14 mouse cellular contexts compared by ENCODE assay signal in the genomic region with DNA sequence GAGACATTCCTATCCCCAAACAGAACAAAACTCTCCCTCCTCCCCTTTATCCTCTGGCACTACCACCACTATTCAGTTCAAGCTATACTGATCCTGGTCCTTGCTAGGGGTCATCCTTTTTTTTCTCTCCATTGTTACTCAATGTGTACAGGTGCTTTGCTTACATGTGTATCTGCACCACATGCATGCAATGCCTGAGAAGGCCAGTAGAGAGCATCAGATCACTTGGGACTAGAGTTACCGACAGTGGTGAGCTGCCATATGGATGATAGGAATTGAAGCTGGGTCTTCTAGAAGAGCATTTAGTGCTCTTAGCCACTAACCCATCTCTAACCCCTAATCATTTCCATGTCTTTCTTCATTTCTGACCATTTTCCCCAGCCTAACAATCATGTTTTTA. TPM values are rescaled to one million over a fixed set of nuclear protein-coding genes. Genes with fewer than 3 reads are reported as not detected.
DNase-seq lines count a peak whose midpoint lies in the region; ATAC-seq and TF ChIP-seq lines count a peak whose summit lies in the region.
"Had no signal": no experiment of that assay in that cellular context is flagged by ENCODE, and none has a peak within 500 bp of the region (broad histone marks: within the 10 kb centered on the region; RNA-seq: fewer than 3 reads in every experiment).

No protein-coding gene starts in this region.

- H3K27me3 ChIP-seq in hindbrain, postnatal 0 days (ENCODE audit: insufficient read depth, low read length), result no peaks in the 10 kb centered on the region
- H3K27me3 ChIP-seq in hindbrain, embryonic 13.5 days, result 0 out of 2 replicates have a peak, but pooled peaks cover 2% of the 10 kb centered on the region
- no peaks in the 10 kb centered on the region for H3K27me3 ChIP-seq in lung, postnatal 0 days (replicated peaks; ENCODE audit: insufficient read depth, low read length)
- H3K27me3 ChIP-seq in splenic B cell, adult 2 months (ENCODE audit: control insufficient read depth, insufficient read depth, low read length, poor library complexity, severe bottlenecking), result no peaks in the 10 kb centered on the region
- H3K27me3 ChIP-seq: lung, embryonic 15.5 days had no signal

- no peaks in the 10 kb centered on the region for H3K36me3 ChIP-seq in hindbrain, postnatal 0 days (ENCODE audit: insufficient read depth, low read length)
- H3K36me3 ChIP-seq in hindbrain, embryonic 13.5 days, result no peaks in the 10 kb centered on the region
- no peaks in the 10 kb centered on the region for H3K36me3 ChIP-seq in lung, postnatal 0 days (ENCODE audit: insufficient read depth, low read length)
- H3K36me3 ChIP-seq in splenic B cell, adult 2 months (ENCODE audit: control insufficient read depth, insufficient read depth, low read length, poor library complexity, severe bottlenecking), result 0 out of 2 replicates have a peak, but pooled peaks cover 2% of the 10 kb centered on the region

- H3K4me1 ChIP-seq in hindbrain, postnatal 0 days (ENCODE audit: insufficient read depth, low read length), result no peaks in the 10 kb centered on the region
- H3K4me1 ChIP-seq in hindbrain, embryonic 13.5 days (replicated peaks), result no peaks in the 10 kb centered on the region
- H3K4me1 ChIP-seq in lung, postnatal 0 days (ENCODE audit: insufficient read depth, low read depth, low read length), result no peaks in the 10 kb centered on the region
- H3K4me1 ChIP-seq: lung, embryonic 15.5 days had no signal

- DNase-seq in hindbrain, postnatal 0 days (ENCODE audit: low spot score), result no peak
- no peak for DNase-seq in lung, postnatal 0 days (ENCODE audit: low spot score)
- DNase-seq in lung, adult 18-20 months, result no peak
- DNase-seq in ES-CJ7 (ENCODE audit: low read depth, low spot score), result peak; percentile 46
- DNase-seq in splenic B cell, adult 2 months (ENCODE audit: low read depth, low spot score), result peak; percentile 15
- no peak for DNase-seq in right cerebral cortex, postnatal 25 days
- DNase-seq in adrenal gland, postnatal 14 days, result no peak
- DNase-seq: adrenal gland, postnatal 25 days; heart, adult 11 months; right cerebral cortex, postnatal 4 days had no signal

- peak; percentile 27 for TF ChIP-seq CTCF in hindbrain, postnatal 0 days (IDR thresholded peaks at IDR 0.05; ENCODE audit: low read depth)
- TF ChIP-seq CTCF in lung, postnatal 0 days (IDR thresholded peaks at IDR 0.05), result peak; percentile 36; the same call in 1 of the 2 replicates

- H3K4me3 ChIP-seq in hindbrain, postnatal 0 days (ENCODE audit: low read length), result no peak overlapping the region
- H3K4me3 ChIP-seq in hindbrain, embryonic 13.5 days, result no peak overlapping the region
- no peak overlapping the region for H3K4me3 ChIP-seq in lung, postnatal 0 days (ENCODE audit: low read depth, low read length)
- H3K4me3 ChIP-seq: lung, embryonic 15.5 days; myocyte had no signal

- WGBS in hindbrain, postnatal 0 days, result 79% methylated on average over 1 of the region's 1 CpGs
- WGBS in hindbrain, embryonic 13.5 days, result 70% methylated on average over 1 of the region's 1 CpGs
- WGBS in lung, postnatal 0 days, result 88% methylated on average over 1 of the region's 1 CpGs

- no peak overlapping the region for H3K9ac ChIP-seq in hindbrain, postnatal 0 days (replicated peaks; ENCODE audit: low read length)
- H3K9ac ChIP-seq in hindbrain, embryonic 13.5 days, result no peak overlapping the region
- H3K9ac ChIP-seq in lung, postnatal 0 days (replicated peaks; ENCODE audit: low read depth), result no peak overlapping the region
- H3K9ac ChIP-seq: hindbrain, embryonic 14.5 days; lung, embryonic 15.5 days had no signal

- H3K4me2 ChIP-seq in hindbrain, postnatal 0 days (ENCODE audit: low read depth, low read length), result no peak overlapping the region
- H3K4me2 ChIP-seq in hindbrain, embryonic 13.5 days, result no peak overlapping the region
- H3K4me2 ChIP-seq in lung, postnatal 0 days (replicated peaks; ENCODE audit: low read depth, low read length), result no peak overlapping the region
- H3K4me2 ChIP-seq: hindbrain, embryonic 14.5 days; lung, embryonic 15.5 days had no signal

- no peaks in the 10 kb centered on the region for H3K9me3 ChIP-seq in hindbrain, postnatal 0 days (ENCODE audit: low read length)
- no peaks in the 10 kb centered on the region for H3K9me3 ChIP-seq in hindbrain, embryonic 13.5 days
- H3K9me3 ChIP-seq in lung, postnatal 0 days (ENCODE audit: low read length), result no peaks in the 10 kb centered on the region
- H3K9me3 ChIP-seq: lung, embryonic 15.5 days had no signal

- no peak overlapping the region for H3K27ac ChIP-seq in hindbrain, postnatal 0 days
- no peak overlapping the region for H3K27ac ChIP-seq in hindbrain, embryonic 13.5 days
- no peak overlapping the region for H3K27ac ChIP-seq in lung, postnatal 0 days (ENCODE audit: low read length)
- H3K27ac ChIP-seq: hindbrain, embryonic 14.5 days; lung, embryonic 15.5 days had no signal

- no peak for TF ChIP-seq EP300 in lung, postnatal 0 days (IDR thresholded peaks at IDR 0.05)

- no peak for ATAC-seq in hindbrain, postnatal 0 days
- ATAC-seq in hindbrain, embryonic 13.5 days (ENCODE audit: low FRiP score), result no peak
- no peak for ATAC-seq in lung, postnatal 0 days

RNA-seq across cellular contexts. Expression of a gene that starts 46.6 kb away (rescaled TPM):
- 32.8 and 37.7 TPM in 2 replicates for total RNA-seq in hindbrain, postnatal 0 days (2014; rRNA removed)
- polyA plus RNA-seq in hindbrain, postnatal 0 days (2015; fragmentation: Nextera tagmentation; extraction: Ambion mirVana), result 101 and 104 TPM in 2 replicates
- 84.0 and 86.8 TPM in 2 replicates for polyA plus RNA-seq in hindbrain, embryonic 13.5 days (2015; fragmentation: Nextera tagmentation; extraction: Ambion mirVana)
- 41.3 and 47.3 TPM in 2 replicates for polyA plus RNA-seq in lung, postnatal 0 days (2015; fragmentation: Nextera tagmentation; extraction: Ambion mirVana)
- 18.9 and 19.0 TPM in 2 replicates for total RNA-seq in adrenal gland, postnatal 14 days (2021)

RNA-seq across cellular contexts. Expression of a gene that starts 46.8 kb away (rescaled TPM):
- 4.3 and 5.6 TPM in 2 replicates for total RNA-seq in hindbrain, postnatal 0 days (2014; rRNA removed)
- polyA plus RNA-seq in hindbrain, postnatal 0 days (2015; fragmentation: Nextera tagmentation; extraction: Ambion mirVana), result 7.1 TPM in 2 replicates
- 7.3 and 8.5 TPM in 2 replicates for polyA plus RNA-seq in hindbrain, embryonic 13.5 days (2015; fragmentation: Nextera tagmentation; extraction: Ambion mirVana)
- 6.1 and 6.6 TPM in 2 replicates for polyA plus RNA-seq in lung, postnatal 0 days (2015; fragmentation: Nextera tagmentation; extraction: Ambion mirVana)
- 6.9 and 7.7 TPM in 2 replicates for total RNA-seq in adrenal gland, postnatal 14 days (2021)

Comparison
In these comparisons a context has a peak if more than half of its experiments do, and no peak if none do; other contexts are left out.
1. DNase-seq: peak in ES-CJ7 (single experiment) and splenic B cell, adult 2 months (single experiment); none in hindbrain, postnatal 0 days (single experiment), lung, postnatal 0 days (single experiment), lung, adult 18-20 months (0 of 2), right cerebral cortex, postnatal 25 days (single experiment) and adrenal gland, postnatal 14 days (single experiment).